Mouse (Mus musculus): ENCODE measurements at regions not wholly inside any gene's neighbourhood (a gene's known extent, or its start where the extent isn't known, plus 50 kb on each side); places are given as distances from the start of the nearest gene placed in this dataset.

- no peak for DNase-seq (ENCODE audit: low spot score in 2 of 2)
Observed at GRCm38 (mm10) chr1:57643466-57644097, 130.4 kb upstream of the Spats2l start.

- DNase-seq (ENCODE audit: low spot score in 2 of 2), result no peak
Observed at GRCm38 (mm10) chr1:57664962-57665361, 109.0 kb upstream of the Spats2l start.

- no peak for DNase-seq (ENCODE audit: low spot score in 2 of 2)
Observed at GRCm38 (mm10) chr1:57665724-57666123, 108.2 kb upstream of the Spats2l start.

- DNase-seq (ENCODE audit: low spot score in 2 of 2), result no peak
Observed at GRCm38 (mm10) chr1:57666179-57666693, 107.7 kb upstream of the Spats2l start.

- DNase-seq (ENCODE audit: low spot score in 2 of 2), result no peak
Observed at GRCm38 (mm10) chr1:57673415-57673814, 100.5 kb upstream of the Spats2l start.

- DNase-seq (ENCODE audit: low spot score in 2 of 2), result no peak
Observed at GRCm38 (mm10) chr1:57673957-57674699, 99.8 kb upstream of the Spats2l start.

GRCm38 (mm10) chr1:57684387-57685162, 89.4 kb upstream of the Spats2l start:
- DNase-seq (ENCODE audit: low spot score in 2 of 2), result no peak

DNA sequence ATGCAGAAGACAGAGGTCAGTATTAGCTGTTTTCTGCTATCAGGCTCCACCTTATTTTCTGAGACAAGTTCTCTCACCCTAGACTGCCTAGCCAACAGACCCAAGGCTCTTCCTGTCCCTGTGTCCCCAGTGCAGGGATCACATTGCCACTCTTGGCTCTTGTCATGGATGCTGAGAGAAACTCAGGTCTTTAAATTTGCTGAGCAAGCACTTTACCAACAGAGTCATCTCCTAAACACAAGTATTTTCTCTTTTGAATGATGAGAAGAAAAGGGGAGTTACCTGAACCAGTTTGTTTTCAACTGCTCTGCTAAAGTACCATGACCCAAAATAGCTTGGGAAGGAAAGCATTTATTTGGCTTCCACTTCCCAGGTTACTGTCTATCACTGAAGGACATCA, 84.7 kb upstream of the Spats2l start:
- DNase-seq (ENCODE audit: low spot score in 2 of 2), result no peak

DNA sequence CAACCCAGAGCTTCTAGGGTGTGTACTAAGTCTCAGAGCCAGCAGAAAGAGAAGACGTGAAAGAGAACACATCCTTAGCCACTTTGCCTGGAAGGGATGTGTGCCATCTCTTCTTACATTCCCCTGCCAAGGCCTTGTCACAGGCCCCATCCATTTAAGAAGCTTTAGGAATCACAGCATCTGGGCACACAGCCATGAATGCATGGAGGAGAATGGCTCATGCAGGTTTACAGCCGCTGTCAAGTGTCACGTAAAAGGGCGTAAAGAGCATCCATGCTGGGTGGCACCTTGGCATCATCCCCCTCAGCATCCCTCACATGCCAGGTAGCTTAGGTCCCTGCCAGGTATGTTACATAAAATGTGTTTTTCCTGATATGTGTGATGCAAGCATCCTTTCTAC, 66.1 kb upstream of the Spats2l start:
- DNase-seq (ENCODE audit: low spot score in 2 of 2), result no peak

GRCm38 (mm10) chr1:57712916-57713503, 61.0 kb upstream of the Spats2l start:
- DNase-seq (ENCODE audit: low spot score in 2 of 2), result no peak

DNA sequence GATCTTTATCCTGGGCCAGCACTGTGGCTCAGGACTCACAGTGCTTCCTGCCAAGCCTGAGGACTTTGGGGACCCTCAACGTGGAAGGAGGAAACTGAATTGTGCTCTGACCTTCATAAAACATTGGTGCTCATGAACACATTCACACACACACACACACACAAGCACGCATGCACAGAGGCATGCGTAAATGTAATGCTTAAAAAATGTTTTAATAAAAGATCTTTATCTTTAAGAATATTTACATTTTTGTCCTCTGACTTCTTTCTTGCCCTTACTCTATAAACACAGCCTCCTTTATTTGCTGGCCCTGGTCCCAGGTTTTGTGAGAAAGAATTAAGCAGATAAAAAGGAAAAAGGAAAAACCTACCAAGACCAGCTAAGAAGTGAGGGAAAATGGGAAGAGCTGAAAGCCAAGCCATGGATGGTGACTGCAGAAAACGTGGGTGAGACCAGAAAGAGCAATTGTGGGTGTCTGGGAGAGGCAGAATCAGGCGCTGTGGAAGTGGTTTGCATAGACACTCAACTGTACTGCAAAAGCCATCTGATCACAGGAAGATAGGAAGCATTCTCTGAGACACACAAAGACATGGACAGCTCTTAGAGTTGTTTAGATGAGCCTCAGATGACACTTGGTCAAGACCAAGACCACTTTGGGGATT, 56.7 kb upstream of the Spats2l start:
- no peak for DNase-seq (ENCODE audit: low spot score in 2 of 2)

DNA sequence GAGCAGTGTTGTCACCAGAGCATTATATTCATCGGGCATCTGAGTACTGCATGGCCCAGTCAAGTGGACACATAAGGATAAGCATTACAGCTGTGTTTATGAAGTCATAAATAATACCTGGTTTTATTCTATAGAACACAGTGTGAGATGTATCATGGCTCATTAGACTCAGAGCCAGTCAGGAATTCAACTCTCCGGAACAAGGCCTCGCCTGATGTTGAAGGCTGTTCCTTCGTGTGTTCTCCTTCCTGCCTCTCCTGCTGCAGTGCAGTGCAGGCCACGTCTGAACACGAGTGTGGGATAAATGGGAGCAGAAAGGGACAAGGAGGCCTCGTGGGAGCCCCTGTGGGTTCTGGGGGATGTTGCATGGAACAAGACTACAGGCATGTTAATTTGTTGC, 55.6 kb upstream of the Spats2l start:
- no peak for DNase-seq (ENCODE audit: low spot score in 2 of 2)

Measured in layer of hippocampus, adult 8-10 months (tissue).